Comparison of ENCODE assay signal across 15 mouse cellular contexts in genomic region chr8:117196593-117196992, GRCm38 (mm10). TPM values are rescaled to one million over a fixed set of nuclear protein-coding genes. Genes with fewer than 3 reads are reported as not detected.
DNase-seq lines count a peak whose midpoint lies in the region; ATAC-seq and TF ChIP-seq lines count a peak whose summit lies in the region.
"Had no signal": no experiment of that assay in that cellular context is flagged by ENCODE, and none has a peak within 500 bp of the region (broad histone marks: within the 10 kb centered on the region; RNA-seq: fewer than 3 reads in every experiment).

No protein-coding gene starts in this region.

- H3K27me3 ChIP-seq in liver, embryonic 11.5 days (replicated peaks; ENCODE audit: control insufficient read depth, insufficient read depth, low read length): no peaks in the 10 kb centered on the region
- H3K27me3 ChIP-seq in MEL (ENCODE audit: control insufficient read depth in 1 of 2, insufficient read depth in 2 of 2, low read length in 2 of 2): no peaks in the 10 kb centered on the region
- no peaks in the 10 kb centered on the region for H3K27me3 ChIP-seq in liver, postnatal 0 days (ENCODE audit: insufficient read depth, low read length)
- H3K27me3 ChIP-seq: hindbrain, embryonic 15.5 days; limb, embryonic 12.5 days; Patski had no signal

- TF ChIP-seq RAD21 in MEL (IDR thresholded peaks at IDR 0.05; ENCODE audit: low read depth, low read length): no peak

- H3K36me3 ChIP-seq in liver, embryonic 11.5 days (ENCODE audit: control insufficient read depth, insufficient read depth, low read length): peaks cover 15% of the 10 kb centered on the region; the same call in 1 of the 2 replicates
- peaks cover 0 to 30% of the 10 kb centered on the region in 2 experiments; a peak in 3 of 4 replicates for H3K36me3 ChIP-seq in MEL (ENCODE audit: control insufficient read depth in 1 of 2, insufficient read depth in 2 of 2, low read length in 2 of 2)
- peaks cover 36% of the 10 kb centered on the region for H3K36me3 ChIP-seq in liver, postnatal 0 days (replicated peaks; ENCODE audit: insufficient read depth, low read length)

- TF ChIP-seq CTCF in MEL (IDR thresholded peaks at IDR 0.05 in 2 of 3, conservative IDR thresholded peaks at IDR 0.05 in 1 of 3; ENCODE audit: control insufficient read depth in 1 of 3, insufficient read depth in 1 of 3, low read depth in 2 of 3, low read length in 3 of 3, poor library complexity in 1 of 3, severe bottlenecking in 1 of 3): no peak
- TF ChIP-seq CTCF in liver, postnatal 0 days (IDR thresholded peaks at IDR 0.05; ENCODE audit: low read depth): no peak

- TF ChIP-seq POLR2A in MEL (IDR thresholded peaks at IDR 0.05; ENCODE audit: control insufficient read depth in 1 of 2, insufficient read depth in 1 of 2, low read depth in 1 of 2, low read length in 2 of 2, poor library complexity in 1 of 2): no peak

- no peak overlapping the region for H3K4me2 ChIP-seq in liver, embryonic 11.5 days
- no peak overlapping the region for H3K4me2 ChIP-seq in liver, postnatal 0 days (ENCODE audit: low read depth, low read length)
- H3K4me2 ChIP-seq: hindbrain, embryonic 15.5 days; limb, embryonic 12.5 days had no signal

- peak; percentile 71 for DNase-seq in liver
- no peak for DNase-seq in liver, embryonic 11.5 days (ENCODE audit: low spot score)
- DNase-seq in MEL (ENCODE audit: low read depth, low spot score): peak; percentile 89
- DNase-seq in liver, postnatal 0 days: peak; percentile 39
- no peak for DNase-seq in layer of hippocampus, adult 8-10 months (ENCODE audit: low spot score in 2 of 2)
- no peak for DNase-seq in kidney, postnatal 10 days
- no peak for DNase-seq in retina, postnatal 1 day
- DNase-seq: cerebellum, adult 8-10 months; heart, postnatal 14 days; kidney, adult 9 months had no signal

- no peaks in the 10 kb centered on the region for H3K9me3 ChIP-seq in liver, embryonic 11.5 days (ENCODE audit: control insufficient read depth, low read length)
- H3K9me3 ChIP-seq in MEL (replicated peaks; ENCODE audit: insufficient read depth, low read length): no peaks in the 10 kb centered on the region
- H3K9me3 ChIP-seq in liver, postnatal 0 days (ENCODE audit: low read length): no peaks in the 10 kb centered on the region
- H3K9me3 ChIP-seq: hindbrain, embryonic 15.5 days; limb, embryonic 12.5 days had no signal

- H3K4me3 ChIP-seq in liver, embryonic 11.5 days (ENCODE audit: low read depth, low read length): no peak overlapping the region
- H3K4me3 ChIP-seq in MEL (ENCODE audit: control insufficient read depth in 1 of 2, insufficient read depth in 1 of 2, low read depth in 2 of 2, low read length in 2 of 2): no peak overlapping the region
- H3K4me3 ChIP-seq in liver, postnatal 0 days (ENCODE audit: low read depth, low read length): no peak overlapping the region
- H3K4me3 ChIP-seq: hindbrain, embryonic 15.5 days; limb, embryonic 12.5 days had no signal

- no peaks in the 10 kb centered on the region for H3K79me2 ChIP-seq in MEL (ENCODE audit: control insufficient read depth, insufficient read depth, low read length, poor library complexity)

- peaks cover 42% of the 10 kb centered on the region for H3K4me1 ChIP-seq in liver, embryonic 11.5 days (replicated peaks; ENCODE audit: control insufficient read depth, insufficient read depth, low read length)
- H3K4me1 ChIP-seq in MEL (ENCODE audit: control insufficient read depth in 1 of 2, insufficient read depth in 2 of 2, low read length in 2 of 2): peaks cover 28 to 42% of the 10 kb centered on the region in 2 experiments
- peaks cover 39% of the 10 kb centered on the region for H3K4me1 ChIP-seq in liver, postnatal 0 days (ENCODE audit: insufficient read depth)

- TF ChIP-seq EP300 in MEL (IDR thresholded peaks at IDR 0.05; ENCODE audit: low read depth in 1 of 2, low read length in 2 of 2): peak; percentile 46 to 73; a peak in 3 of 4 replicates
- TF ChIP-seq EP300 in liver, postnatal 0 days (IDR thresholded peaks at IDR 0.05; ENCODE audit: low read depth): peak; percentile 56

- H3K9ac ChIP-seq in liver, embryonic 11.5 days (ENCODE audit: low read depth, low read length): no peak overlapping the region
- no peak overlapping the region for H3K9ac ChIP-seq in MEL (ENCODE audit: control insufficient read depth, low read depth, low read length, poor library complexity, severe bottlenecking)
- H3K9ac ChIP-seq in liver, postnatal 0 days (replicated peaks): no peak overlapping the region
- H3K9ac ChIP-seq: hindbrain, embryonic 15.5 days; limb, embryonic 12.5 days had no signal

- no peak; the same call in 1 of the 2 replicates for ATAC-seq in liver, embryonic 11.5 days (replicated peaks; ENCODE audit: low FRiP score)
- peak; percentile 53 for ATAC-seq in erythroid progenitor cell, adult 5-6 weeks (replicated peaks; ENCODE audit: low FRiP score, poor library complexity, severe bottlenecking)
- ATAC-seq in liver, postnatal 0 days: peak; percentile 54
- ATAC-seq: forebrain, embryonic 16.5 days; Patski had no signal

- 67% methylated on average over 4 of the region's 4 CpGs for WGBS in liver, embryonic 11.5 days
- 81% methylated on average over 4 of the region's 4 CpGs for WGBS in liver, postnatal 0 days (ENCODE audit: insufficient replicate concordance)

- H3K27ac ChIP-seq in liver, embryonic 11.5 days (ENCODE audit: low read depth, low read length): no peak overlapping the region
- no peak overlapping the region for H3K27ac ChIP-seq in MEL (ENCODE audit: control insufficient read depth, low read depth, low read length)
- peak overlapping the region; percentile 93 for H3K27ac ChIP-seq in liver, postnatal 0 days (ENCODE audit: low read depth)
- H3K27ac ChIP-seq: hindbrain, embryonic 15.5 days; limb, embryonic 12.5 days had no signal

TF ChIP-seq in MEL, 35 proteins besides CTCF, POLR2A, EP300 and RAD21:
- peak; percentile 97 for TF ChIP-seq ETS1 (IDR thresholded peaks at IDR 0.05; ENCODE audit: low read depth, low read length)
- no peak for TF ChIP-seq TCF12 (IDR thresholded peaks at IDR 0.05; ENCODE audit: low read depth, low read length)
- peak; percentile 85 for TF ChIP-seq JUND (IDR thresholded peaks at IDR 0.05; ENCODE audit: low read depth, low read length)
- no peak for TF ChIP-seq CHD2 (IDR thresholded peaks at IDR 0.05; ENCODE audit: low read length)
- no peak for TF ChIP-seq ZC3H11A (IDR thresholded peaks at IDR 0.05; ENCODE audit: low read depth, low read length)
- no peak for TF ChIP-seq ELF1 (IDR thresholded peaks at IDR 0.05; ENCODE audit: low read depth, low read length)
- TF ChIP-seq HCFC1 (IDR thresholded peaks at IDR 0.05; ENCODE audit: low read depth, low read length): peak; percentile 40; the same call in 1 of the 2 replicates
- TF ChIP-seq MAX (IDR thresholded peaks at IDR 0.05; ENCODE audit: low read length): peak; percentile 96
- TF ChIP-seq UBTF (IDR thresholded peaks at IDR 0.05; ENCODE audit: borderline replicate concordance, insufficient read depth, low read depth, low read length): no peak
- TF ChIP-seq MAZ (IDR thresholded peaks at IDR 0.05; ENCODE audit: low read depth, low read length): no peak
- TF ChIP-seq ZMIZ1 (IDR thresholded peaks at IDR 0.05; ENCODE audit: low read depth, low read length): no peak
- TF ChIP-seq CHD1 (IDR thresholded peaks at IDR 0.05; ENCODE audit: low read depth, low read length): no peak
- TF ChIP-seq MXI1 (IDR thresholded peaks at IDR 0.05; ENCODE audit: low read depth, low read length): peak; percentile 80
- TF ChIP-seq USF2 (IDR thresholded peaks at IDR 0.05; ENCODE audit: borderline replicate concordance in 1 of 2, insufficient read depth in 1 of 2, low read depth in 1 of 2, low read length in 2 of 2): peak; percentile 50 to 65; a peak in 2 of 4 replicates
- TF ChIP-seq TBP (IDR thresholded peaks at IDR 0.05; ENCODE audit: low read depth, low read length): 0 out of 2 replicates have a peak, but pooled peaks have one; percentile 30
- TF ChIP-seq SIN3A (IDR thresholded peaks at IDR 0.05; ENCODE audit: low read length): peak; percentile 92
- no peak for TF ChIP-seq ZNF384 (IDR thresholded peaks at IDR 0.05; ENCODE audit: low read depth, low read length)
- TF ChIP-seq GATA1 (IDR thresholded peaks at IDR 0.05; ENCODE audit: low read depth, low read length): 0 out of 2 replicates have a peak, but pooled peaks have one; percentile 32
- no peak for TF ChIP-seq E2F4 (IDR thresholded peaks at IDR 0.05; ENCODE audit: borderline replicate concordance, low read depth, low read length)
- no peak for TF ChIP-seq RCOR1 (IDR thresholded peaks at IDR 0.05; ENCODE audit: low read depth, low read length)
- peak; percentile 60 for TF ChIP-seq TAL1 (IDR thresholded peaks at IDR 0.05; ENCODE audit: low read length)
- peak; percentile 91 for TF ChIP-seq BHLHE40 (IDR thresholded peaks at IDR 0.05; ENCODE audit: borderline replicate concordance, low read depth, low read length)
- TF ChIP-seq POLR2AphosphoS2 (IDR thresholded peaks at IDR 0.05; ENCODE audit: low read length): no peak
- TF ChIP-seq POLR2AphosphoS5 (IDR thresholded peaks at IDR 0.05; ENCODE audit: borderline replicate concordance, low read depth, low read length): no peak
- peak; percentile 74 for TF ChIP-seq MYC (IDR thresholded peaks at IDR 0.05; ENCODE audit: low read depth, low read length)
- TF ChIP-seq USF1 (IDR thresholded peaks at IDR 0.05; ENCODE audit: low read depth, low read length): peak; percentile 93

RNA-seq across cellular contexts. Expression of gene Gan, which starts 38.7 kb away (rescaled TPM):
- 2.0 and 2.1 TPM in 2 replicates for polyA plus RNA-seq in liver, embryonic 11.5 days (2014; fragmentation: Nextera tagmentation; extraction: Ambion mirVana)
- total RNA-seq in MEL (2012; rRNA removed): 8.2 and 8.7 TPM in 2 replicates
- 1 to 10 TPM in 1 of 2 experiments, not detected in 1; 5.6 TPM for polyA plus RNA-seq in MEL (2012; ENCODE audit: insufficient read depth in 1 of 2, insufficient read length in 2 of 2, low read depth in 1 of 2, low replicate concordance in 2 of 2, missing spikeins in 1 of 2)
- total RNA-seq in erythroid progenitor cell, adult 5-6 weeks (2015; ENCODE audit: low replicate concordance): 12.3 and 15.1 TPM in 2 replicates
- 12.4 and 13.6 TPM in 2 replicates for total RNA-seq in erythroid progenitor cell, adult 5-6 weeks (2017; ENCODE audit: low replicate concordance)
- polyA plus RNA-seq in liver, postnatal 0 days (2015; fragmentation: Nextera tagmentation; extraction: Ambion mirVana): 0.60 and 0.62 TPM in 2 replicates
- total RNA-seq in layer of hippocampus, adult 8-10 months (2022): 10 to 100 TPM; 18.1 to 20.3 (median 19.0) TPM

Comparison
In these comparisons a context has a peak if more than half of its experiments do, and no peak if none do; other contexts are left out.
1. DNase-seq: peak in liver (single experiment), MEL (single experiment) and liver, postnatal 0 days (single experiment); none in liver, embryonic 11.5 days (single experiment), layer of hippocampus, adult 8-10 months (0 of 2), kidney, postnatal 10 days (single experiment) and retina, postnatal 1 day (single experiment).